Mouse (Mus musculus): ENCODE measurements around the gene Ccnd3.
"Not testable (repeated sequence)": the region's sequence is repeated elsewhere in the genome, so short reads cannot be mapped to it uniquely, and the experiment has no call there.

GRCm38 (mm10) chr17:47624572-47624971, 119.7 kb downstream of the Ccnd3 start:
- not testable (repeated sequence) for TF ChIP-seq CTCF (conservative IDR thresholded peaks at IDR 0.05; ENCODE audit: insufficient read depth, insufficient read length, low read depth, low read length); POLR2A (IDR thresholded peaks at IDR 0.05; ENCODE audit: low read depth, low read length)
